Mouse (Mus musculus) limb, embryonic 14.5 days (tissue): Measurements from ENCODE around the gene Cldn11. TPM values are rescaled to one million over a fixed set of nuclear protein-coding genes. Genes with fewer than 3 reads are reported as not detected.

ENCODE experiments used
- ATAC-seq: fragments of 200-750 bp; cut with Nextera tagmentation; 2 replicates; pipeline ENCODE4 v1.8.0; 2017; ENCODE audit warnings: low read depth, moderate number of reproducible peaks, moderate TSS enrichment; ENCODE audit not compliant: low FRiP score
- DNase-seq: peaks from one replicate; pipeline ENCODE4 v3.0.0-alpha.2; 2015; ENCODE audit warnings: low spot score
- H3K27ac ChIP-seq: fragments of 300-500 bp; sonication (generic); replicated peaks from 2 replicates; pipeline ENCODE4 v1.5.1; 2014; ENCODE audit warnings: low read depth, mild to moderate bottlenecking, low read length, moderate library complexity, mixed read lengths
- H3K27me3 ChIP-seq: fragments of 300-500 bp; sonication (generic); 2 replicates; pipeline ENCODE4 v1.6.1; 2014; ENCODE audit warnings: low read length, mixed read lengths; ENCODE audit not compliant: control insufficient read depth, insufficient read depth
- H3K36me3 ChIP-seq: fragments of 300-500 bp; sonication (generic); 2 replicates; pipeline ENCODE4 v1.6.1; 2014; ENCODE audit warnings: mild to moderate bottlenecking, low read length, moderate library complexity, mixed read lengths; ENCODE audit not compliant: control insufficient read depth, insufficient read depth
- H3K4me1 ChIP-seq: fragments of 300-500 bp; sonication (generic); 2 replicates; pipeline ENCODE4 v1.6.1; 2014; ENCODE audit warnings: antibody characterized with exemption, low read length, mixed read lengths; ENCODE audit not compliant: control insufficient read depth, insufficient read depth
- H3K4me2 ChIP-seq: fragments of 300-500 bp; sonication (generic); replicated peaks from 2 replicates; pipeline ENCODE4 v1.6.1; 2014; ENCODE audit warnings: low read depth, mild to moderate bottlenecking, low read length, moderate library complexity; ENCODE audit not compliant: severe bottlenecking
- H3K4me3 ChIP-seq: fragments of 300-500 bp; sonication (generic); replicated peaks from 2 replicates; pipeline ENCODE4 v1.5.1; 2014; ENCODE audit warnings: low read length
- H3K9ac ChIP-seq: fragments of 300-500 bp; sonication (generic); 2 replicates; pipeline ENCODE4 v1.6.1; 2014; ENCODE audit warnings: mild to moderate bottlenecking, low read depth, low read length, moderate library complexity; ENCODE audit not compliant: severe bottlenecking
- H3K9me3 ChIP-seq: fragments of 300-500 bp; sonication (generic); 2 replicates; pipeline ENCODE4 v1.6.1; 2016; ENCODE audit warnings: low read length; ENCODE audit not compliant: control insufficient read depth
- POLR2A ChIP-seq: fragments of 200-500 bp; IDR thresholded peaks from 2 replicates; pipeline ENCODE4 v1.8.0; 2012; ENCODE audit warnings: inconsistent platforms, mild to moderate bottlenecking, moderate library complexity, borderline replicate concordance; ENCODE audit not compliant: insufficient read depth, insufficient read length; ENCODE audit errors: extremely low read depth
- WGBS: fragments of 180-500 bp; shearing (Covaris S2); extraction: QIAGEN DNeasy Blood & Tissue Kit; methylation state at CpG from one replicate; pipeline ENCODE4 v1.1.7; 2014; 5-methylcytosine and 5-hydroxymethylcytosine counted together
- polyA plus RNA-seq, 2 experiments: library from polyadenylated mRNA; depleted of rRNA in 1 of 2; stranded (reverse) in 1 of 2; unstranded in 1 of 2; fragments of >200 nt; fragmentation: Nextera tagmentation in 1 of 2; extraction: Ambion mirVana in 1 of 2; gene quantifications; 2 replicates each; pipeline versions ENCODE4 v1.2.1 to v1.2.3; 2012 to 2014

Cldn11 gene
- polyA plus RNA-seq, 2 experiments = 9.2 to 10.7 TPM

DNA sequence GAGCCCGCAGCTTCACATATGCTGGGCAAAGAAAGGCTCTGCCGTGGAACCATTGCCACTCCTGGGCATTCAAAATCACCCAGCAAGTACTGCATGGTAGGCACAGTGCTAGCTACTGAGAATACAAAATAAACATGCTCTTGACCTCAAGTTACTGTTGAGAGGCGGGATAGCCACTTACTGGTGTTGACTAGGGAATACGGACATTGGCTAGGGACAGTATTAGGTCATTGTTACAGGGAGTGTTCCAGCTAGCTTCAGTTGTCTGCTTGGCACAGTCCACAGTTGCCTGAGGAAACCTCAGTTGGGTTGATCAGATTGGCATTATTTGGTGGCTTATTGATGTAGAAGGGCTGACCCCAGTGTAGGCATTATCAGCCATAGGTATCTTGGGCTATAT lies 42.0 kb upstream of the Cldn11 start:
- no peak for ATAC-seq
- Histone ChIP-seq H3K27me3 (no peaks in the 10 kb centered on the region), H3K36me3 (peaks cover 4% of the 10 kb centered on the region; the same call in 1 of the 2 replicates), H3K4me2 (no peak overlapping the region), H3K9me3 (no peaks in the 10 kb centered on the region), H3K4me3 (no peak overlapping the region), H3K4me1 (peaks cover 11% of the 10 kb centered on the region; the same call in 1 of the 2 replicates), H3K9ac (no peak overlapping the region), H3K27ac (no peak overlapping the region)
- TF ChIP-seq POLR2A = no peak
- DNase-seq = no peak
- WGBS = 87% methylated on average over 4 of the region's 4 CpGs

DNA sequence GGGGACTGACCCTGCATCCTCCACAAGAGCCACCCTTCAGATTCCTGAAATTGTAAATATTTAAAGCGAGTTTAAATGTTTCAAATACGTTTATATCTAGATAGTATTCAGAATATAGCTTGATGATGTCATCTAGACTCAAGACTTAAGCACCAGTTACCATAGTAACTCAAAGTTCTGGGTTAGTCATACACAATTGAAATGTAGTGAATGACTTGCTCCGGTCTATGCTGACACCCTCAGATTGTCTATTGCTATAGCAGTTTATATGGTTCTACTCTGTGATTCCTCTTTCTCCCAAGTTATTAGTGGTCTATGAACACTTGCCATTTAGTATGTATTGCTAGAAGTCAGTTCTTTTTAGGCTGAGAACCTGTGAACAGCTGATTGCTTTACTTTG lies 40.6 kb upstream of the Cldn11 start:
- H3K36me3 ChIP-seq = peaks cover 18% of the 10 kb centered on the region
- peaks cover 8% of the 10 kb centered on the region; the same call in 1 of the 2 replicates for H3K4me1 ChIP-seq
- ATAC-seq = peak; percentile 44; the same call in 1 of the 2 replicates
- H3K9me3 ChIP-seq = no peaks in the 10 kb centered on the region
- no peak overlapping the region for H3K4me3 ChIP-seq
- TF ChIP-seq POLR2A = no peak
- H3K9ac ChIP-seq = no peak overlapping the region
- no peak overlapping the region for H3K27ac ChIP-seq
- no peak overlapping the region for H3K4me2 ChIP-seq
- no peak for DNase-seq
- WGBS = 81% methylated on average over 3 of the region's 3 CpGs
- no peaks in the 10 kb centered on the region for H3K27me3 ChIP-seq

DNA sequence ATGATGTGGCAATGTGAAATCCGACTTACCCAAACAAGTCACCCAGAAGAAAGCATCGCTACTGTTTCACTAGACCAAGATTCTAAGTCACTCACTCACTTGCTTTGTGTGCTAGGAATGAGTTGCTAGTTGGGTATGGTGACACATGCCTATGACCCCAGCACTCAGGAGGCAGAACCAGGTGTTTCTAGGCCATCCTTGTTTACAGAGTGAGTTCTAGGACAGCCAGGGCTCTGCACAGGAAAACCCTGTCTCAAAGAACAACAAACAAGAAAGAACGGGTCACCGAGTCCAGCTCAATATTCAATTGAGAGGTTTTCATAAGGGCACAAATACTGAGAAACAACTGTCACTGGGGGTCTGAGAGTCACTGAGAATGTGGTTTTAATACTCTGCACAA lies 26.6 kb upstream of the Cldn11 start:
- DNase-seq (no peak), ATAC-seq (no peak)
- Histone ChIP-seq H3K4me2 (no peak overlapping the region), H3K36me3 (peaks cover 39% of the 10 kb centered on the region), H3K4me3 (no peak overlapping the region), H3K4me1 (no peaks in the 10 kb centered on the region), H3K27ac (no peak overlapping the region), H3K9me3 (no peaks in the 10 kb centered on the region), H3K9ac (no peak overlapping the region), H3K27me3 (no peaks in the 10 kb centered on the region)
- WGBS = 88% methylated on average over 4 of the region's 4 CpGs
- no peak for TF ChIP-seq POLR2A

DNA sequence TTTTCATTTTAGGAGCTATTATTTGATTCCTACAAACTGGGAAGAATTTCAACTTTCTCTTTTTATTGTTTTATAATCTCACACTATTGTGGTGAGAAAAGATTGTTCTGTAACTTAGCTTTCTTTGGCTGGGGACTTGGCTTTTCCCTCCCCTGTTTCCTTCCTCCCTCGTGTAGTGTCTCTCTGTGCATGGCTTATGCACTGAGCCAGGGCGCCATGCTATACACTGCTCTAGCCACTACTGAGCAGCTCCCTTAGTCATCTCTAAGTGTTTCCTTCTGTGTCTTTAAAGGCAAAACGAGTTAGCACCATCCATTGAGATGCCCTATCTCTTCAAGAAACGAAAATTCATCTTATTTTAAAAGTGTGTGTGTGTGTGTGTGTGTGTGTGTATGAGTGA lies 23.4 kb upstream of the Cldn11 start:
- DNase-seq = no peak
- TF ChIP-seq POLR2A = no peak
- H3K9me3 ChIP-seq = no peaks in the 10 kb centered on the region
- H3K4me2 ChIP-seq = no peak overlapping the region
- H3K27me3 ChIP-seq = no peaks in the 10 kb centered on the region
- WGBS = 52% methylated on average over 4 of the region's 4 CpGs
- peaks cover 10% of the 10 kb centered on the region for H3K36me3 ChIP-seq
- no peaks in the 10 kb centered on the region for H3K4me1 ChIP-seq
- ATAC-seq = no peak
- no peak overlapping the region for H3K4me3 ChIP-seq
- no peak overlapping the region for H3K27ac ChIP-seq
- no peak overlapping the region for H3K9ac ChIP-seq

DNA sequence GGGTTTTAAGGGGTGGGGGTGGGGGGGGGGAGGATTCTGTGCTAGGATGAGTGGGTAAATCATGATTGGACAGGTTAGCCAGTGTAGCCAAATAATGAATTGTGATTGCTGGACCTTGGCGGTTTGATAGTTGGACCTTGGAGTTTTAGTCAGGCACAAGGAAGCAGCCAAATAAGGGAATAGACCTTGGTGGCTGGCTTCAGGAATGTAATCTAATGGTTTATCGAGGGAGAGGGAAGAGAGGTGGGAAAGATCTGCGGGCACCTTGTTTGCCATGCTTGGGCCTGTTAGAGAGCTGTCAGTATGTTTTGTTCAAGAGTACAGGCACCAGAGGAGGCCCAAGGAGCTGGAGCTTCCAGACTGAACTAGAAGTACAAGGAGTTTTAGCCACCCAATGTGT lies 22.9 kb upstream of the Cldn11 start:
- WGBS = 78% methylated on average over 3 of the region's 3 CpGs
- no peak for DNase-seq
- no peaks in the 10 kb centered on the region for H3K9me3 ChIP-seq

DNA sequence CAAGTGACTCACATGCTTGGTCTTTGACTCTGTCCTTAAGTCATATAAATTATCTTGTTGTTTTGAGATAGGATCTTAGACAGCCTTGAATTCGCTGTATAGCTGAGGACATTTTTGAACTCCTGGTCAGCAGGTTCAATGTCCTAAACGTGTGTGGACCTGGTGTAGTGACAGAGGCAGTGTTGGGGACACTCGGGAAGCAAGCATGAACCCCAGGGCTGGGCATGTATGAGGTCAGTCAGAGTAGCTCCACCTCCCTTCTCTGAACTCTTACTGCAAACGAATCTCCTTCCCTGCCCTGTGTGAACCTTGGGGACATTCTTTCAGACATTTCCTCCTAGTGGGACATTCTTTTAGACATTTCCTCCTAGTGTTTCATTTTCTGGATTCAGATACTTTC lies 20.0 kb upstream of the Cldn11 start:
- 45% methylated on average over 4 of the region's 4 CpGs for WGBS
- Histone ChIP-seq H3K9me3 (no peaks in the 10 kb centered on the region), H3K27me3 (no peaks in the 10 kb centered on the region), H3K4me2 (no peak overlapping the region), H3K4me1 (no peaks in the 10 kb centered on the region), H3K27ac (no peak overlapping the region), H3K9ac (no peak overlapping the region), H3K4me3 (no peak overlapping the region), H3K36me3 (no peaks in the 10 kb centered on the region)
- TF ChIP-seq POLR2A = no peak
- ATAC-seq (no peak), DNase-seq (no peak)

More for the DNA sequence above, 22.9 kb upstream of the Cldn11 start:
- no peak overlapping the region for H3K9ac ChIP-seq
- no peak for TF ChIP-seq POLR2A
- no peak overlapping the region for H3K27ac ChIP-seq
- H3K36me3 ChIP-seq = peaks cover 9% of the 10 kb centered on the region; the same call in 1 of the 2 replicates
- no peak overlapping the region for H3K4me3 ChIP-seq
- H3K4me2 ChIP-seq = no peak overlapping the region
- H3K4me1 ChIP-seq = no peaks in the 10 kb centered on the region
- ATAC-seq = no peak
- no peaks in the 10 kb centered on the region for H3K27me3 ChIP-seq
